Mouse (Mus musculus) stomach, embryonic 14.5 days (tissue): ENCODE measurements around the gene Nlrp5. TPM values are rescaled to one million over a fixed set of nuclear protein-coding genes. Genes with fewer than 3 reads are reported as not detected.
"Not testable (repeated sequence)": the region's sequence is repeated elsewhere in the genome, so short reads cannot be mapped to it uniquely, and the experiment has no call there.

Experiments used
- ATAC-seq: fragments of 200-750 bp; cut with Nextera tagmentation; 2 replicates; pipeline ENCODE4 v1.8.0; 2017; ENCODE audit warnings: low read depth, moderate TSS enrichment; ENCODE audit not compliant: insufficient number of reproducible peaks, insufficient read depth, low FRiP score
- H3K27ac ChIP-seq: fragments of 300-500 bp; sonication (generic); 2 replicates; pipeline ENCODE4 v1.5.1; 2014; ENCODE audit warnings: mild to moderate bottlenecking, low read length, moderate library complexity, mixed read lengths
- H3K27me3 ChIP-seq: fragments of 300-500 bp; sonication (generic); 2 replicates; pipeline ENCODE4 v1.6.1; 2014; ENCODE audit warnings: low read length, control low read depth, mixed read lengths; ENCODE audit not compliant: control insufficient read depth, insufficient read depth
- H3K36me3 ChIP-seq: fragments of 300-500 bp; sonication (generic); 2 replicates; pipeline ENCODE4 v1.6.1; 2014; ENCODE audit warnings: mild to moderate bottlenecking, control low read depth, low read length, moderate library complexity, mixed read lengths; ENCODE audit not compliant: control insufficient read depth, insufficient read depth
- H3K4me1 ChIP-seq: fragments of 300-500 bp; sonication (generic); 2 replicates; pipeline ENCODE4 v1.6.1; 2014; ENCODE audit warnings: low read length, control low read depth, mixed read lengths; ENCODE audit not compliant: control insufficient read depth, insufficient read depth
- H3K4me2 ChIP-seq: fragments of 300-500 bp; sonication (generic); replicated peaks from 2 replicates; pipeline ENCODE4 v1.6.1; 2014; ENCODE audit warnings: low read depth, low read length, control low read depth
- H3K4me3 ChIP-seq: fragments of 300-500 bp; sonication (generic); 2 replicates; pipeline ENCODE4 v1.5.1; 2014; ENCODE audit warnings: low read depth, low read length, control low read depth
- H3K9ac ChIP-seq: fragments of 300-500 bp; sonication (generic); replicated peaks from 2 replicates; pipeline ENCODE4 v1.6.1; 2014; ENCODE audit warnings: low read depth, mild to moderate bottlenecking, control low read depth, low read length, moderate library complexity, mixed read lengths
- H3K9me3 ChIP-seq: fragments of 300-500 bp; sonication (generic); 2 replicates; pipeline ENCODE4 v1.6.1; 2016; ENCODE audit warnings: low read depth, low read length, control low read depth; ENCODE audit not compliant: control insufficient read depth
- WGBS: fragments of 180-500 bp; shearing (Covaris S2); extraction: QIAGEN DNeasy Blood & Tissue Kit; methylation state at CpG from one replicate; pipeline ENCODE4 v1.1.7; 2014; 5-methylcytosine and 5-hydroxymethylcytosine counted together
- microRNA-seq: library from miRNA; unstranded; fragments of <30 nt; microRNA quantifications from one replicate; pipeline ENCODE4, GENCODE M21; 2016
- polyA plus RNA-seq: library from polyadenylated mRNA; unstranded; fragments of >200 nt; fragmentation: Nextera tagmentation; extraction: Ambion mirVana; gene quantifications from 2 replicates; pipeline ENCODE4 v1.2.1, GENCODE M21; 2014

The Nlrp5 gene
- not detected in 2 replicates for polyA plus RNA-seq

GRCm38 (mm10) chr7:23385589-23385988 lies at the start of gene Nlrp5:
Gene Nlrp5 (plus strand): TSS chr7:23385889.
- 66% methylated on average over 10 of the region's 10 CpGs for WGBS
- peaks cover 11% of the 10 kb centered on the region; the same call in 1 of the 2 replicates for H3K9me3 ChIP-seq
- no peak within 1 kb of the TSS for H3K9ac ChIP-seq
- H3K27ac ChIP-seq, result no peak within 1 kb of the TSS
- no peaks in the 10 kb centered on the region for H3K36me3 ChIP-seq
- ATAC-seq, result no peak
- no peaks in the 10 kb centered on the region for H3K4me1 ChIP-seq
- H3K4me2 ChIP-seq, result no peak within 1 kb of the TSS
- no peaks in the 10 kb centered on the region for H3K27me3 ChIP-seq
- no peak within 1 kb of the TSS for H3K4me3 ChIP-seq

GRCm38 (mm10) chr7:23358311-23358710 lies 27.4 kb upstream of the Nlrp5 start:
- peaks cover 12% of the 10 kb centered on the region; the same call in 1 of the 2 replicates for H3K9me3 ChIP-seq
- not testable (repeated sequence) for H3K27ac ChIP-seq, H3K27me3 ChIP-seq, H3K4me1 ChIP-seq, ATAC-seq, H3K4me2 ChIP-seq, H3K4me3 ChIP-seq, H3K9ac ChIP-seq, H3K36me3 ChIP-seq
- 91% methylated on average over 13 of the region's 13 CpGs for WGBS

- not testable (repeated sequence) for H3K9ac ChIP-seq, H3K4me1 ChIP-seq, H3K27ac ChIP-seq, H3K36me3 ChIP-seq, H3K9me3 ChIP-seq, H3K4me2 ChIP-seq, H3K4me3 ChIP-seq, ATAC-seq, H3K27me3 ChIP-seq
- 77% methylated on average over 3 of the region's 3 CpGs for WGBS
Measured at GRCm38 (mm10) chr7:23470201-23470600, 84.5 kb downstream of the Nlrp5 start.

DNA sequence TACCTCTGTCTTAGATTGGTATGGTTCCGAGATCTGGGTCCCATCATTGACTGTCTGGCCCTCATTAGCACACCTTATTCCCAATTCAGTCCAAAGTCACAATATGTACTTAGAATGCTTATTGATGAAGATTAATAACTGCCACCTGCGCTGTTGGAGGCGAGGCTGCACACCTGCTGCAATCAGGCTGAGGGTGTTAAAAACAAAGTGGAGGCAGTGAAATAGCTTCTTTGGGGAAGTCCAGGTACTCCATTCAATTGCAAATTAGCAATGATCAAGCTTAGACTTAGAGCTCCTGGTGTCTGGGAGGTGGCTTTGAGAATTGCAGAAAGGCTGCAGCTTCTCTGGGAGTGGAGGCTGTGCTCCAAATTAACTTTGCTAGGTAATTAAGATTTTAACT lies 85.1 kb downstream of the Nlrp5 start:
- H3K36me3 ChIP-seq, H3K4me2 ChIP-seq, H3K27ac ChIP-seq, H3K9me3 ChIP-seq, H3K27me3 ChIP-seq, H3K4me1 ChIP-seq, ATAC-seq, H3K9ac ChIP-seq, H3K4me3 ChIP-seq: not testable (repeated sequence)
- 64% methylated on average over 3 of the region's 3 CpGs for WGBS

DNA sequence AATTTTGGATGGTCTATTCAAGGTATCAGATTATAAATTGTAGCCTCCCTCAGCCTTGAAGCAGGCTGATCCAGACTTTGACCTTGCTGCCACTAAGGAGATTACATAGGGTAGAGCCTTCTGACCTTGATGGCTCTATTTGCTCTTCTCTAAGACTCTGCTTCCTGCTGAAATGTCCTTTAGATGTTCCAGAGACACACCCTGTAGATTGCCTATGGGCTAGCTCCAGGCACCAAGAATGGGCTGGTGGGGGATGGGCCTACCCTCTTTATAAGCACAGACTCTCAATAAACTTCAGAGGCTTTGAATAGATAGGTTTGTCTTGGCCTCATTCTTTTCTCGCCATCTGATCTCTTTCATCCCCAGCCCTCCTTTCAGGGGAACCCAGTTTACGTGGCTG lies 87.2 kb downstream of the Nlrp5 start:
- not testable (repeated sequence) for H3K4me2 ChIP-seq, H3K4me1 ChIP-seq, ATAC-seq, H3K27ac ChIP-seq, H3K4me3 ChIP-seq, H3K9ac ChIP-seq, H3K36me3 ChIP-seq, H3K9me3 ChIP-seq, H3K27me3 ChIP-seq
- WGBS, result 70% methylated on average over 2 of the region's 2 CpGs

Small RNA genes lying within 50 kb of the gene (microRNA-seq; reads per million reads assigned to microRNA genes)
- gene Gm25196, result not detected

Other genes starting within 250 kb of the Nlrp5 start
- not detected in 2 replicates for gene Gm10662, start 241.4 kb upstream of the Nlrp5 start, polyA plus RNA-seq
- gene Vmn1r165, start 168.6 kb upstream of the Nlrp5 start, polyA plus RNA-seq, result not detected in 2 replicates
- not detected in 2 replicates for gene Vmn1r166, start 134.2 kb upstream of the Nlrp5 start, polyA plus RNA-seq
- gene Gm6902, start 107.0 kb upstream of the Nlrp5 start, polyA plus RNA-seq, result not detected in 2 replicates
- gene Nlrp4e, start 84.7 kb upstream of the Nlrp5 start, polyA plus RNA-seq, result not detected in 2 replicates
- gene Vmn1r167, start 121.3 kb downstream of the Nlrp5 start, polyA plus RNA-seq, result not detected in 2 replicates
- gene Vmn1r168, start 153.8 kb downstream of the Nlrp5 start, polyA plus RNA-seq, result not detected in 2 replicates
- not detected in 2 replicates for gene Vmn1r169, start 189.6 kb downstream of the Nlrp5 start, polyA plus RNA-seq
- gene Vmn1r170, start 220.3 kb downstream of the Nlrp5 start, polyA plus RNA-seq, result not detected in 2 replicates
- gene Vmn1r171, start 244.8 kb downstream of the Nlrp5 start, polyA plus RNA-seq, result not detected in 2 replicates